Mouse (Mus musculus): Measurements from ENCODE around the gene Gm27027.

Gene Gm27027

GRCm38 (mm10) chr2:93996254-93996653 is at the start of gene Gm27027:
Gene Gm27027, minus strand, starts transcription at chr2:93996354.
- no peak for DNase-seq (ENCODE audit: low spot score)

- DNase-seq (ENCODE audit: low spot score): no peak
These were observed 49.4 kb upstream of the Gm27027 start for GRCm38 (mm10) chr2:94045411-94046090.

DNA sequence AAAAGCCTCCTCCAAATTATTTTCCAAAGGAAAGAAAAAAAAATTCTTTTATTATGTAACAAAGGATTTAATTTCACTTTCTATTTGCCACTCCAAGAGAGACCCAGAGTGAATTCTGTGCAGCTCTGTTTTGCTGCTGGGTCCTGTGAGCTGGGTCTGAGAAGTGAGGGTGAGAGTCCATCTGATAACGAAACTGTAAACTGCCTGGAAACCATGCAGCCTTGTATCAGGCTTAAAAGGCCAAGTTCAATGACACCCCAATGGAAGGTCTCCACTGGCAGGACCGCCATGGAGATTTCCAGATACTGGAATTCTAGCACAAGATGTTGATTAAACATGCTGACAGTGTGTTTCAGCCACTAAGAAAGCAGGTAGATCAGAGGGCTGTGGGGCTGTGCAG is 48.0 kb upstream of the Gm27027 start:
- DNase-seq (ENCODE audit: low spot score): no peak

- no peak for DNase-seq (ENCODE audit: low spot score)
These were observed 47.5 kb upstream of the Gm27027 start for GRCm38 (mm10) chr2:94043662-94044061.

DNA sequence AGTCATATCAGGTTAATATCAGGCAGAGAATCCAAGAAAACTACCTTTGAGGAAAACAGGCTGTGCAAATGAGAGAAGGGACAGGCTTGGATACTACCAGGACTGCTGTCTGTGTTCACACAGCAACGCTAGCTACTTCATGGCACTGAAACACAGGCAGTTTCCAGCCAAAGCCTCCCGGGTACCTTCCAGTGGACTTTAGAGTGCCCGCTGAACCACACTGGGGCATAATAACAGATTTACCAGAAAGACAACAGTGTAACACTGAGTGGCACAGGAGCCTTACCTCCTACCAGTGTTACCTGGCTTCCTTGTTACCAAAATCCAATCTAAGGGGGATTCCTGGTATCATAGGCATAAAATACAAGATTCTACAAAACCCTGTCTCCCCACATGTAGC is 46.3 kb upstream of the Gm27027 start:
- DNase-seq (ENCODE audit: low spot score): no peak

- no peak for DNase-seq (ENCODE audit: low spot score)
These were observed 44.4 kb upstream of the Gm27027 start for GRCm38 (mm10) chr2:94040391-94041125.

- peak; percentile 50 for DNase-seq (ENCODE audit: low spot score)
These were observed 39.5 kb upstream of the Gm27027 start for GRCm38 (mm10) chr2:94035428-94036331.

- DNase-seq (ENCODE audit: low spot score): no peak
These were observed 34.4 kb upstream of the Gm27027 start for GRCm38 (mm10) chr2:94030602-94031001.

- DNase-seq (ENCODE audit: low spot score): no peak
These were observed 28.5 kb upstream of the Gm27027 start for GRCm38 (mm10) chr2:94024637-94025036.

GRCm38 (mm10) chr2:94010335-94011291 is 14.5 kb upstream of the Gm27027 start, which contains the start of gene Alkbh3:
Gene Alkbh3, minus strand, starts transcription at chr2:94010807.
- peak; percentile 93 for DNase-seq (ENCODE audit: low spot score)

DNA sequence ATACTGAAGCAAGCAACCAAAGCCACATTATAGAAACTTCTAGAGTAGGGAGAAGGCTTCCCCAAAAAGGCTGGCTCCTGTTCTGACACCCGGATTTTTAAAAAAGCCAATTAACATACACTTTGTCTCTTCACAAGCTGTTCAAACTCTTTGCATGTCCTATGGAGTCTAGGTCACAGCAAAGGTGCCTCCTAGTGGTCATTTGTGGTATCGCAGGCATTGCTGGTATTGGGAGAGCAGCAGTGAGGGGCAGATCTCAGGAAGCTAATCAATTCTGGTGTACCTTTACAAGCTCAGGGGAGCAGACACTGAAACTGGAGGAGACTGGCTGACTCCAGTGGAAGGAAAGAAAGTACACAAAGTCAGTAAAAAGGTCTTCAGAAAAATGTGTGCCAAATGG is 6.2 kb upstream of the Gm27027 start:
- peak; percentile 82 for DNase-seq (ENCODE audit: low spot score)

DNA sequence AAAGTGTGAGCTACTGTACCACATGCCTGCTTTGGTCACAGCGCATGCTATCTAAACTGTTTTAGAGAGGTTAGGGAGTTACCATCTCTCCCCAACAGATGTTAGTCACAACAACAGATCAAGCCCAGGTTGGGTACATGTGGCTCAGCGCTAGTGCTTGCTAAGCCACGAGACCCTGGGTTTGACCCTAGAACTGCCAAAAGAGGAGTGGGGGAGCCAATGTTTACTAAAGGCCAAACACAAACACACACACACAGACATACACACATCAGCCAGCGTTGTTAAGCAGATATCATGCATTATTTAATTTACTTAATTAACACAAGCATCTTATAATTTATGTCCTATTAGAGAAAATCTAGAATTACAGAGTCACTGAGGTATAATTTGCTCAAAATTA is 5.8 kb upstream of the Gm27027 start:
- DNase-seq (ENCODE audit: low spot score): no peak

DNA sequence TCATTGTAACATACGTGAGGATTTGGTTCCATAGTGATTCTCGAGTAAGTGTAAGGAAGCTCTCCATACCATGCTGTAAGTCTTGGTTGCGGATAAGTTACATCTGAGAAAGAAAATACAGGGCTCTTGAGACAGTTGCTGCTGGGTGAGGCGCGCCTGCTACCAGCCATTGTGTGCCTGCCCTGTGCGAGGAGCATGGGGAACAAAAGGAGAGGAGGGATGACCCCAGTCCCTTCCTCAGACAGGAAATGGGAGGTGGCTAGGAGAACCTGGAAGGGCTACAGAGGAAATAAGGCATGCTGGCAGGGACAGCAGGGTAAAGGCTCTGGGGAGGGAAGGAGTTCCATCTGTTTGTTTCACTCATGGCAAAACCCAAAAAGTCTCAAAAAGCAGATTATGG is 5.3 kb upstream of the Gm27027 start:
- no peak for DNase-seq (ENCODE audit: low spot score)

DNA sequence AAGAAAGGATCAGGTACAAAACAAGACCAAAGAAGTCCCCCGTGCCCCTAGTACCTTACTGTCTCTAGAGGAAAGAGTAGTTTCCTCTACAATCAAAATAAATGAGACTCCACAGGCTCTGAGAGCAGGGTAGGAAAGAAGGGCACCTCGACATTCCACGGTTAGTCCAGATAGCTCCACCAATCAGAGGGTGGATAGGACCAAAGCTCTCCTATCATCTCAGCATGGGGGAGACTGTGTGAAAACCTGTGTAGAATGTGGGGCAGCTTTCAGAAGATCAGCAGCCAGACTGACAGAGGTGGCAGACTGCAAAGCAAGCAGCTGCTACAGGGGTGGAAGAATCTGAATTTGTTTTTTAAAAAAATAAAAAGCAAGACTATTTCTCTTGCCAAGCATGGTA is 3.3 kb downstream of the Gm27027 start:
- no peak for DNase-seq (ENCODE audit: low spot score)

GRCm38 (mm10) chr2:93992259-93992658 is 3.9 kb downstream of the Gm27027 start:
- no peak for DNase-seq (ENCODE audit: low spot score)

DNA sequence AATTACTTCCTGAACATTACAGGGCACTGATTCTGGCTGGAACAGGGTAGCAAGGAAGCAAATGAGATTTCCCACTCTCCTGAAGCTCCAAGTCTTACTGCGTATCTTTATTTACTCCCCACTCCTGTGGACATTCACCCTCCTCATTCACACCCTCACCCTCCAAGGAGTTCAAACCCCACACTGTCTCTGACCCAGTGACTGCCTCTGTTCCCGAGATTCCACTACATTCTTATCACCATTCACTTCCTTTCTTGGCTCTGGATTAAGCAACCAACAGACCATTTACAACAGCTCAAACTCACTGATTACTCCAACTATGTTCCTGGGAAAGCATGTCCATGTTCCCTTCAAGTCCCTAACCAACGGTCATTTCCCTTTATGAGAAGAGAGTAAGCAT is 4.8 kb downstream of the Gm27027 start:
- no peak for DNase-seq (ENCODE audit: low spot score)

DNA sequence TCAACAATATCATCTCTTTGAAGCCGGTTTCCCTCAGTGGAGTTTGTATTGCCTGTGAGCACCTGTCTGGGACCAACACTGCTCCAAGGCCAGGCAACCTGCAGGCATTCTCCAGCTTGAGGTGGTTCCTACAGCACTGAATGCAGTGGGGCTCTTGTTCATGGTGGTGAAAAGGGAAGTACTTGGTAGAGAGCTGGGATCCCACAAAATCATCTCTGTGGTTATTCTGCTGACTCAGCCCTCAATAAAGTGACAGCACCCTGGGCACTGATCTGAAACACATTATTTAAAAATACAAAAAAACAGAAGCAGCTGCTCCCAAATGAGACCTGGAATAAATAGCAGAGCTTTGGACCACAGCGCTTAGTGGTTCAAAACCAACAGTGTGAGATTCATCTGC is 7.7 kb downstream of the Gm27027 start:
- no peak for DNase-seq (ENCODE audit: low spot score)

DNA sequence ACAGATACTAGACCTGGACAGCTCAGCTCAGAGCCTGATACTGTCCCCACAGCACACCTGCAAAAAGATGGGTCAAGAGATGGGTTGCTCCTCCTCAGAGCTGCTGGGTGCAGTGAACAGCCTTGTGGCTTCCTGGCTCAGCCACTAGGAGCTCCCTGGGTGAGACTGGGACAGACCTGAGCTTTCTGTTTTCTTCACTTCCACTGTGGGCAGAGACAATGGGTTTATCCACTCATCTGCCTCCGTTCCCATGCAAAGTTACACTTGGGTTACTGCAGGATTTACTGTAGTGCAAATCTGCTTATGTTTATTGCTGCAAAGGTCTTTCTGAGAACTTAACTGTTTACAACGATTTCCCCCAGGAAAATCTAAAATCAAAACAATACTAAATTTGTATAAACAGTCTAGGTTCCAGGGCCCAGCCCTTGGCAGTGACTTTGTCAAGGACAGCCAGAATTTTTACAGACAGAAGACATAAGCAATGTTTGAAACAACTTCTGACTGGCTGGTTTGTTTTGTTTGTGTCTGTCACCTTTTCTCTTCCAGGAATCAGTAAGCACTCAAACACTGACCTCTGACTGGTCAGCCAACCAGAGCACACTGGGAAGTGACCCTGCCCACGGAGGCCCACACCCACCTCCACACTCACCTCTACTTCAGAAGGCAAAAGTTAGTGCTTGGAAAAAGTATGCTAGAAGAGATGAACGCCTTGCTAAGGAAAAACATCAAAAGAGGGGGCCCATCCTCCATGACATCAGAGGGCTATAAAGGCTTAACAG is 13.5 kb downstream of the Gm27027 start:
- no peak for DNase-seq (ENCODE audit: low spot score)

- DNase-seq (ENCODE audit: low spot score): no peak
These were observed 16.7 kb downstream of the Gm27027 start for GRCm38 (mm10) chr2:93979249-93980120.
